Comparison of ENCODE assay signal across 10 mouse cellular contexts in genomic region chr19:3667979-3668378, GRCm38 (mm10). TPM values are rescaled to one million over a fixed set of nuclear protein-coding genes. Genes with fewer than 3 reads are reported as not detected.
DNase-seq lines count a peak whose midpoint lies in the region; ATAC-seq and TF ChIP-seq lines count a peak whose summit lies in the region.
"Had no signal": no experiment of that assay in that cellular context is flagged by ENCODE, and none has a peak within 500 bp of the region (broad histone marks: within the 10 kb centered on the region; RNA-seq: fewer than 3 reads in every experiment).

No protein-coding gene starts in this region.

- H3K9ac ChIP-seq in kidney, postnatal 0 days (ENCODE audit: low read depth, low read length) = no peak overlapping the region
- H3K9ac ChIP-seq in liver, embryonic 14.5 days (replicated peaks) = no peak overlapping the region
- H3K9ac ChIP-seq in forebrain, embryonic 12.5 days = no peak overlapping the region
- H3K9ac ChIP-seq: hindbrain, embryonic 12.5 days had no signal

- no peak overlapping the region for H3K4me3 ChIP-seq in kidney, postnatal 0 days (replicated peaks; ENCODE audit: low read depth, low read length)
- no peak overlapping the region for H3K4me3 ChIP-seq in liver, embryonic 14.5 days (ENCODE audit: insufficient read depth in 1 of 2, low read depth in 2 of 2, low read length in 2 of 2)
- H3K4me3 ChIP-seq in forebrain, embryonic 12.5 days (replicated peaks) = no peak overlapping the region
- H3K4me3 ChIP-seq: hindbrain, embryonic 12.5 days had no signal

- DNase-seq in kidney, postnatal 0 days (ENCODE audit: low spot score) = no peak
- no peak for DNase-seq in kidney, postnatal 36 days
- DNase-seq in A20 (ENCODE audit: low read depth, low spot score) = peak; percentile 11
- peak; percentile 76 for DNase-seq in CD4-positive, CD25-positive, alpha-beta regulatory T cell, adult 2 months (ENCODE audit: low read depth, low spot score)
- no peak for DNase-seq in liver, embryonic 14.5 days (ENCODE audit: low read depth in 3 of 3, low spot score in 3 of 3)
- DNase-seq in frontal cortex, postnatal 14 days (ENCODE audit: low spot score in 2 of 2) = no peak
- DNase-seq: layer of hippocampus, adult 9-11 months had no signal

- H3K27me3 ChIP-seq in kidney, postnatal 0 days (ENCODE audit: insufficient read depth, low read length) = no peaks in the 10 kb centered on the region
- H3K27me3 ChIP-seq in liver, embryonic 14.5 days (ENCODE audit: control insufficient read depth, insufficient read depth, low read length) = no peaks in the 10 kb centered on the region
- H3K27me3 ChIP-seq in forebrain, embryonic 12.5 days = no peaks in the 10 kb centered on the region
- H3K27me3 ChIP-seq: hindbrain, embryonic 12.5 days had no signal

- peak; percentile 23; the same call in 1 of the 2 replicates for TF ChIP-seq CTCF in kidney, postnatal 0 days (IDR thresholded peaks at IDR 0.05; ENCODE audit: low read depth)
- peak; percentile 38; the same call in 1 of the 2 replicates for TF ChIP-seq CTCF in liver, embryonic 14.5 days (IDR thresholded peaks at IDR 0.05; ENCODE audit: low read depth)

- no peaks in the 10 kb centered on the region for H3K36me3 ChIP-seq in kidney, postnatal 0 days (ENCODE audit: insufficient read depth, low read length)
- no peaks in the 10 kb centered on the region for H3K36me3 ChIP-seq in liver, embryonic 14.5 days (replicated peaks; ENCODE audit: control insufficient read depth, insufficient read depth, low read depth)
- peaks cover 4% of the 10 kb centered on the region; the same call in 1 of the 2 replicates for H3K36me3 ChIP-seq in forebrain, embryonic 12.5 days (replicated peaks)

- no peaks in the 10 kb centered on the region for H3K9me3 ChIP-seq in kidney, postnatal 0 days (replicated peaks; ENCODE audit: low read length)
- no peaks in the 10 kb centered on the region for H3K9me3 ChIP-seq in liver, embryonic 14.5 days (ENCODE audit: control insufficient read depth, low read length)
- peaks cover under 1% of the 10 kb centered on the region; the same call in 1 of the 2 replicates for H3K9me3 ChIP-seq in forebrain, embryonic 12.5 days
- H3K9me3 ChIP-seq: hindbrain, embryonic 12.5 days had no signal

- no peak for ATAC-seq in kidney, postnatal 0 days (replicated peaks; ENCODE audit: low FRiP score, low read depth)
- ATAC-seq in liver, embryonic 14.5 days (ENCODE audit: insufficient read depth) = no peak
- ATAC-seq in forebrain, embryonic 12.5 days (ENCODE audit: low FRiP score) = no peak

- peak overlapping the region; percentile 42; the same call in 1 of the 2 replicates for H3K27ac ChIP-seq in kidney, postnatal 0 days
- no peak overlapping the region for H3K27ac ChIP-seq in liver, embryonic 14.5 days
- no peak overlapping the region for H3K27ac ChIP-seq in forebrain, embryonic 12.5 days
- H3K27ac ChIP-seq: macrophage had no signal

- no peak overlapping the region for H3K4me2 ChIP-seq in kidney, postnatal 0 days (ENCODE audit: low read length)
- no peak overlapping the region for H3K4me2 ChIP-seq in liver, embryonic 14.5 days (ENCODE audit: low read depth)
- no peak overlapping the region for H3K4me2 ChIP-seq in forebrain, embryonic 12.5 days
- H3K4me2 ChIP-seq: hindbrain, embryonic 12.5 days had no signal

- WGBS in kidney, postnatal 0 days = 56% methylated on average over 11 of the region's 11 CpGs
- WGBS in liver, embryonic 14.5 days (ENCODE audit: insufficient replicate concordance) = 38% methylated on average over 11 of the region's 11 CpGs
- WGBS in forebrain, embryonic 12.5 days = 85% methylated on average over 11 of the region's 11 CpGs

- no peak for TF ChIP-seq EP300 in liver, embryonic 14.5 days (IDR thresholded peaks at IDR 0.05; ENCODE audit: low read depth)

- peaks cover 35% of the 10 kb centered on the region for H3K4me1 ChIP-seq in kidney, postnatal 0 days (replicated peaks; ENCODE audit: insufficient read depth, low read length)
- peaks cover 8 to 43% of the 10 kb centered on the region in 2 experiments for H3K4me1 ChIP-seq in liver, embryonic 14.5 days (replicated peaks; ENCODE audit: control insufficient read depth in 2 of 2, insufficient read depth in 2 of 2, low read length in 1 of 2)
- peaks cover 20% of the 10 kb centered on the region for H3K4me1 ChIP-seq in forebrain, embryonic 12.5 days

RNA-seq across cellular contexts. Expression of gene Lrp5, which starts 18.4 kb away (rescaled TPM):
- polyA plus RNA-seq in kidney, postnatal 0 days (2015; fragmentation: Nextera tagmentation; extraction: Ambion mirVana) = 3.3 and 3.5 TPM in 2 replicates
- 6.8 and 7.4 TPM in 2 replicates for polyA plus RNA-seq in liver, embryonic 14.5 days (2012; rRNA removed)
- polyA plus RNA-seq in liver, embryonic 14.5 days (2014; fragmentation: Nextera tagmentation; extraction: Ambion mirVana) = 2.2 and 2.3 TPM in 2 replicates
- 2.9 and 3.2 TPM in 2 replicates for polyA plus RNA-seq in forebrain, embryonic 12.5 days (2016; fragmentation: Nextera tagmentation; extraction: Ambion mirVana)

RNA-seq across cellular contexts. Expression of gene 1810055G02Rik, which starts 40.1 kb away (rescaled TPM):
- polyA plus RNA-seq in kidney, postnatal 0 days (2015; fragmentation: Nextera tagmentation; extraction: Ambion mirVana) = 27.3 and 29.1 TPM in 2 replicates
- polyA plus RNA-seq in liver, embryonic 14.5 days (2012; rRNA removed) = 10.8 and 12.1 TPM in 2 replicates
- polyA plus RNA-seq in liver, embryonic 14.5 days (2014; fragmentation: Nextera tagmentation; extraction: Ambion mirVana) = 10.8 and 11.0 TPM in 2 replicates
- 35.1 and 40.2 TPM in 2 replicates for polyA plus RNA-seq in forebrain, embryonic 12.5 days (2016; fragmentation: Nextera tagmentation; extraction: Ambion mirVana)

Comparison
In these comparisons a context has a peak if more than half of its experiments do, and no peak if none do; other contexts are left out.
1. DNase-seq: peak in A20 (single experiment) and CD4-positive, CD25-positive, alpha-beta regulatory T cell, adult 2 months (single experiment); none in kidney, postnatal 0 days (single experiment), kidney, postnatal 36 days (0 of 2), liver, embryonic 14.5 days (0 of 3) and frontal cortex, postnatal 14 days (0 of 2).